Mouse (Mus musculus) limb, embryonic 14.5 days (tissue): ENCODE measurements around the gene Ap3d1. TPM values are rescaled to one million over a fixed set of nuclear protein-coding genes. Genes with fewer than 3 reads are reported as not detected.

ENCODE experiments used
- ATAC-seq: fragments of 200-750 bp; cut with Nextera tagmentation; 2 replicates; pipeline ENCODE4 v1.8.0; 2017; ENCODE audit warnings: low read depth, moderate number of reproducible peaks, moderate TSS enrichment; ENCODE audit not compliant: low FRiP score
- DNase-seq: peaks from one replicate; pipeline ENCODE4 v3.0.0-alpha.2; 2015; ENCODE audit warnings: low spot score
- H3K27ac ChIP-seq: fragments of 300-500 bp; sonication (generic); replicated peaks from 2 replicates; pipeline ENCODE4 v1.5.1; 2014; ENCODE audit warnings: low read depth, mild to moderate bottlenecking, low read length, moderate library complexity, mixed read lengths
- H3K27me3 ChIP-seq: fragments of 300-500 bp; sonication (generic); 2 replicates; pipeline ENCODE4 v1.6.1; 2014; ENCODE audit warnings: low read length, mixed read lengths; ENCODE audit not compliant: control insufficient read depth, insufficient read depth
- H3K36me3 ChIP-seq: fragments of 300-500 bp; sonication (generic); 2 replicates; pipeline ENCODE4 v1.6.1; 2014; ENCODE audit warnings: mild to moderate bottlenecking, low read length, moderate library complexity, mixed read lengths; ENCODE audit not compliant: control insufficient read depth, insufficient read depth
- H3K4me1 ChIP-seq: fragments of 300-500 bp; sonication (generic); 2 replicates; pipeline ENCODE4 v1.6.1; 2014; ENCODE audit warnings: antibody characterized with exemption, low read length, mixed read lengths; ENCODE audit not compliant: control insufficient read depth, insufficient read depth
- H3K4me2 ChIP-seq: fragments of 300-500 bp; sonication (generic); replicated peaks from 2 replicates; pipeline ENCODE4 v1.6.1; 2014; ENCODE audit warnings: low read depth, mild to moderate bottlenecking, low read length, moderate library complexity; ENCODE audit not compliant: severe bottlenecking
- H3K4me3 ChIP-seq: fragments of 300-500 bp; sonication (generic); replicated peaks from 2 replicates; pipeline ENCODE4 v1.5.1; 2014; ENCODE audit warnings: low read length
- H3K9ac ChIP-seq: fragments of 300-500 bp; sonication (generic); 2 replicates; pipeline ENCODE4 v1.6.1; 2014; ENCODE audit warnings: mild to moderate bottlenecking, low read depth, low read length, moderate library complexity; ENCODE audit not compliant: severe bottlenecking
- H3K9me3 ChIP-seq: fragments of 300-500 bp; sonication (generic); 2 replicates; pipeline ENCODE4 v1.6.1; 2016; ENCODE audit warnings: low read length; ENCODE audit not compliant: control insufficient read depth
- POLR2A ChIP-seq: fragments of 200-500 bp; IDR thresholded peaks from 2 replicates; pipeline ENCODE4 v1.8.0; 2012; ENCODE audit warnings: inconsistent platforms, mild to moderate bottlenecking, moderate library complexity, borderline replicate concordance; ENCODE audit not compliant: insufficient read depth, insufficient read length; ENCODE audit errors: extremely low read depth
- WGBS: fragments of 180-500 bp; shearing (Covaris S2); extraction: QIAGEN DNeasy Blood & Tissue Kit; methylation state at CpG from one replicate; pipeline ENCODE4 v1.1.7; 2014; 5-methylcytosine and 5-hydroxymethylcytosine counted together
- polyA plus RNA-seq, 2 experiments: library from polyadenylated mRNA; depleted of rRNA in 1 of 2; stranded (reverse) in 1 of 2; unstranded in 1 of 2; fragments of >200 nt; fragmentation: Nextera tagmentation in 1 of 2; extraction: Ambion mirVana in 1 of 2; gene quantifications; 2 replicates each; pipeline versions ENCODE4 v1.2.1 to v1.2.3; 2012 to 2014

Gene Ap3d1
- polyA plus RNA-seq, 2 experiments = 75.1 to 123 TPM

- 3% methylated on average over 6 of the region's 6 CpGs for WGBS
- H3K36me3 ChIP-seq = no peaks in the 10 kb centered on the region
- H3K4me3 ChIP-seq = peak overlapping the region; percentile 13; the same call in 1 of the 2 replicates
- no peaks in the 10 kb centered on the region for H3K27me3 ChIP-seq
- no peak overlapping the region for H3K9ac ChIP-seq
- peak overlapping the region; percentile 41 for H3K4me2 ChIP-seq
- ATAC-seq (peak; percentile 24), DNase-seq (peak; percentile 80)
- H3K4me1 ChIP-seq = peaks cover 15% of the 10 kb centered on the region
- no peaks in the 10 kb centered on the region for H3K9me3 ChIP-seq
- no peak overlapping the region for H3K27ac ChIP-seq
- TF ChIP-seq POLR2A = no peak
Measured at GRCm38 (mm10) chr10:80752079-80752625, 10.1 kb upstream of the Ap3d1 start.

- Histone ChIP-seq H3K27ac (0 out of 2 replicates have a peak overlapping the region, but pooled peaks have one; percentile 2), H3K9me3 (no peaks in the 10 kb centered on the region), H3K4me2 (peak overlapping the region; percentile 41), H3K36me3 (no peaks in the 10 kb centered on the region), H3K27me3 (no peaks in the 10 kb centered on the region), H3K4me3 (peak overlapping the region; percentile 13; the same call in 1 of the 2 replicates), H3K9ac (no peak overlapping the region), H3K4me1 (peaks cover 6% of the 10 kb centered on the region)
- no peak for TF ChIP-seq POLR2A
- 8% methylated on average over 16 of the region's 16 CpGs for WGBS
- ATAC-seq (no peak), DNase-seq (peak; percentile 44)
Measured at GRCm38 (mm10) chr10:80751188-80751832, 9.2 kb upstream of the Ap3d1 start.

GRCm38 (mm10) chr10:80748609-80749008 is 6.5 kb upstream of the Ap3d1 start:
- no peak overlapping the region for H3K27ac ChIP-seq
- 7% methylated on average over 6 of the region's 6 CpGs for WGBS
- no peaks in the 10 kb centered on the region for H3K36me3 ChIP-seq
- peak; percentile 90 for DNase-seq
- H3K4me2 ChIP-seq = no peak overlapping the region
- no peaks in the 10 kb centered on the region for H3K27me3 ChIP-seq
- H3K9ac ChIP-seq = no peak overlapping the region
- TF ChIP-seq POLR2A = no peak
- H3K9me3 ChIP-seq = no peaks in the 10 kb centered on the region
- H3K4me3 ChIP-seq = no peak overlapping the region
- H3K4me1 ChIP-seq = peaks cover 3% of the 10 kb centered on the region; the same call in 1 of the 2 replicates
- no peak for ATAC-seq

- peak; percentile 27; the same call in 1 of the 2 replicates for ATAC-seq
- H3K4me1 ChIP-seq = peaks cover 3% of the 10 kb centered on the region; the same call in 1 of the 2 replicates
- H3K27ac ChIP-seq = no peak overlapping the region
- DNase-seq = peak; percentile 70
- H3K9me3 ChIP-seq = no peaks in the 10 kb centered on the region
- no peak for TF ChIP-seq POLR2A
- no peaks in the 10 kb centered on the region for H3K36me3 ChIP-seq
- WGBS = 12% methylated on average over 3 of the region's 3 CpGs
- no peaks in the 10 kb centered on the region for H3K27me3 ChIP-seq
- H3K4me2 ChIP-seq = no peak overlapping the region
- H3K9ac ChIP-seq = no peak overlapping the region
- H3K4me3 ChIP-seq = no peak overlapping the region
Measured at GRCm38 (mm10) chr10:80747410-80747809, 5.3 kb upstream of the Ap3d1 start.

- no peak for TF ChIP-seq POLR2A
- Histone ChIP-seq H3K9ac (no peak overlapping the region), H3K36me3 (no peaks in the 10 kb centered on the region), H3K27ac (no peak overlapping the region), H3K27me3 (no peaks in the 10 kb centered on the region), H3K4me2 (no peak overlapping the region), H3K4me3 (no peak overlapping the region), H3K4me1 (peaks cover 18% of the 10 kb centered on the region), H3K9me3 (no peaks in the 10 kb centered on the region)
- DNase-seq = no peak
- no peak for ATAC-seq
- 26% methylated on average over 5 of the region's 5 CpGs for WGBS
Measured at GRCm38 (mm10) chr10:80744262-80744661, 2.2 kb upstream of the Ap3d1 start.
